Mouse (Mus musculus): ENCODE data around the gene Cox4i1.

Gene Cox4i1

DNA sequence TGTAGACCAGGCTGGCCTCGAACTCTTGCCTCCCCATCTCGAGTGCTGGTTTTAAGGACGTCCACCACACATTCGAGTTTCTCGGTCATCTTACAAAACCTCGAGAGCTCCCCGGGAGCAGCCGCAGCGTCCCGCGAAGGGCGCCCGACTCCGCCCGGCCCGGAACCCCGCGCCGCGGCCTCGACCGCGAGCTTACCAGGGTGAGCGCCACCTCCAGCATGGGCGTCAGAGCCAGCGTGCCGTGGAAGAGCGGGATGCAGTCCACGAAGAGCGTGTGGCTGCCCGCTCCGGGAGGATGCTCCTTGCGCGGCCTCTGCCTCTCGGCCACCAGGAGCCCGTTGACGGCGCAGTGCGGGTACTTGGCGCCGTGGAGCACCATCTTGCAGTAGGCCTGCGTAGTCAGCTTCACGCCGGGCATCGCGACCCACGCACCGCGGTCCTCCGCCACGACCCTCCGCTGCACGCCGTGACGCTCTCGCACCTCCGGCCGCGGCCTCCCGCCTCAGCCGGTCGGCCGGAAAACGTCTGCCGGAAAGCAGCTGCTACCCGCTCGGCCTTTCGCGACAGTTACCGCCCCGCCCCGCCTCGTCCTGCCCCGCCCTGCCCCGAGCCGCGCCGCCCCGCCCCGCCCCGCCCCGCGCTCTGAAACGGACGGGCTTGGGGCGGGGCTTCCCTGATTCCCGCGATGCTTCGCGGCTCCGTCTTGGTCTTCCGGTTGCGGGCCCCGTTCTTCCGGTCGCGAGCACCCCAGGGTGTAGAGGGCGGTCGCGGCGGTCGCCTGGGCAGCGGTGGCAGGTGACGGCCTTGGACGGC is at the start of gene Cox4i1, which contains the start of gene Gm27021:
Cox4i1 (plus strand) TSS at position 662 of the 813 bp plus-strand sequence.
Gm27021 (minus strand) TSS at position 519 of the 813 bp plus-strand sequence.
- DNase-seq (ENCODE audit: low read depth, low spot score): peak; percentile 77

DNA sequence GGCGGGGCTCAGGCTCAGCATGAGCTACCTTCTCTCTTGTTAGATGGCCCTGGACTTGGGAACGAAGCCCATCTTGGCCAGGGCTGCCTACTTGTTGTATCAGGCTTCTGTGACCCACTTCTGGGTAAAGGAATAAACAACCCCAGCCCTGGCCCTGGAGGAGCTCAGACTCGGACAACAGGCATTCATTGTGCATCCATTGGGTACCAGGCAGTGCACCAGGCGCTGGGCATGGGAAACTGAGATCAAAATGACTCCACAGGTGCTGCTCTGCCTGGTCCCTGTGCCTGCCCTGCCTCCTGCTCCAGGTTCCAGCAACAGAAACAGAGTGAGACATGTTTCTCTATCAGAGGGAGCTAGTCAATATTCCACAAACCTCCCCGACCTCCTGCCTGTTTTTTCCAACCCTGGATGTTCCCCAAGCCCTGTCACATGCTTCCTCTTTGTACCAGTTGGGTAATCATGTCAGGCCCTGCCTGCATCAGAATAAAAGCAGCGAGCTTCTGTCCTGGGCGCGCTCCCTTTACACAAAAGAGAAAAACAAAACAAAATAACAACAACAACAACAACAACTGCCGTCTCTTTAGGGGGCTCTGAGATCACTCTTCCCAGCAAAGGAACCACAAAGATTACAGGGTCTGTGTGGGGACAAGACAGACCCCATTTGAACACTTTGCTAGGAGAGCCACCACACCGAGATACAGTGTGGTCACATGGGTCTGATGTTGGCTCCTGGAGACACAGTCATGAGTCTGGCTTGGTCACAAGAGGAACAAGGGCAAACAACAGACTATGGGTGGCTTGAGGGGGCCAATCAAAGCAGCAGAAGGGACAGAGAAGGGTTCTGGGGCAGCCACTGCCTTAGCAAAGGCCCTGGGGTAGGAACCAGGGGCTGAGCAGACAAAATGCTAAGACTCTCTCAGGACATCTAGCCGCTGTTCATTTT is 48.5 kb upstream of the Cox4i1 start:
- DNase-seq (ENCODE audit: low read depth, low spot score): no peak

DNA sequence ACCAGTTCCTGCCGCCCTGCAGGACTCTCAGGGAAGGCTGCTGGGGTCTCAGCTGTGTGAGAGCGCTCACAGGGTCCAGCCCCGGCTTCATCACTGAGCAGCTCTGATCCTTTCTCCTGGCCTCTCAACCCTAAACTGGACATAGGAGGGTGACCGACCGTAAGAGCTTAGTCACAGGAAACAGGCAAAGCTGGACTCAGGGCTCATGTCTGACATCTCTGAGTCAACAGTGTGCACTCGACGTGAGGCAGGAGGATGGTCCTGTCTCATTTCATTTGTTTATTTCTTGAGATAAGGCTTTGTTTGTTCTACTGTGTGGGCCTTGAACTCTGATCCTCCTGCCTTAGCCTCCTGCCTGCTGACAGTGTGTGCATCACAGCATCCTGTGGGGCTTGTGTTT is 47.6 kb upstream of the Cox4i1 start:
- DNase-seq (ENCODE audit: low read depth, low spot score): no peak

DNA sequence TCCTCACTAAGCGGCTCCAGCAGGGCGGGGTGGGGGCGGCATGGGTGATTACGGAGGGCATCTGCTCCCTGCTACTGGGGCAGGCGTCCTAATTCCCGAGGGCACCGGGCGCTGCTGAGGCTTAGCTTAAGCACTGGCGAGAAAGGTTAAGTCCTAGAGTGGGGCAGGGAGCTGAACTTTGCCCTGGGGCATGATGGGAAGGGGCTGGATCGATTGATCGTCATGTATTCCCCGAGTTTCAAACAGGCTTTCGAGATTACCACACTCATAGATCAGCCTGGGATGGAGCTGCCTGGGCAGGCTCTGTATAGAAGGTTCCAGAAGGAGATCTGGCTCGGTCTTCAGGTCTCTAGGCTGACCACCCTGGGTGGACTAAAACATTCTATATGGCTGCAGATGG is 45.9 kb upstream of the Cox4i1 start:
- DNase-seq (ENCODE audit: low read depth, low spot score): no peak

DNA sequence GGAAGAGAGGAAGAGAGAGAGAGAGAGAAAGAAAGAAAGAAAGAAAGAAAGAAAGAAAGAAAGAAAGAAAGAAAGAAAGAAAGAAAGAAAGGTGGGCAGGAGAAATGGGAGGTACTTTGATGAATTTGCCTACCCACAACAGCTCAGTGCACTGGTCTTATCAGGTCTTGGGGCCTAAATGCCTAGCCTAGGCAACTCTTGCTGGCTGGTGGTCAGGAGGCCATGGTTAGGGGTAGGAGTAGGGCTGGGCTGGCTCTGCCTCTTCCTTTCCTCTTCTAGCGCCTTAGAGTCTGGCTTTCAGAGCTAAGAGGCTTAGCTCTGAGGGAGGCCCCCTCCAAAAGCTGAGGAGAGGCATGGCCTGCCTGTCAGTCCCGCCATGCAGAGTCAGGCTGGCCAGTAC is 44.4 kb upstream of the Cox4i1 start:
- no peak for DNase-seq (ENCODE audit: low read depth, low spot score)

DNA sequence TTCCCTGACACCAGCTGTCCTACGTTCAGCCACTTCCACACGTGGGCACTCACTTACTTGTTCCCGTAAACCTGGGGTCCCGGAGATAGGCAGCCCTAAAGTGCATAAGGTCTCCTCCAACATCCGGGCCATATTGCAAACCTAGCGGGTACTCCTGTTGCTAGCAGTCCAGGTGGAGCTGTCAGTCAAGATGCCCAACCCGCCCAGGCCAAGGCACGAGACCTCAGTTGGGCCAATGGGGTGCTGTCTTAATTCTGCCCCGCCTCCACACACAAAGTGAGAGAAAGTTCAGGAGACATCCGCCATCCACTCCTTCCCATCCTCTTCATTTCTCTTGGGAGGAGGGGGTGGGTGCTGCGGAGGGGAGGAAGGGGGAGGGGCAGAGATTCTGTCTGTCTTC is 41.6 kb upstream of the Cox4i1 start:
- DNase-seq (ENCODE audit: low read depth, low spot score): peak; percentile 81

DNA sequence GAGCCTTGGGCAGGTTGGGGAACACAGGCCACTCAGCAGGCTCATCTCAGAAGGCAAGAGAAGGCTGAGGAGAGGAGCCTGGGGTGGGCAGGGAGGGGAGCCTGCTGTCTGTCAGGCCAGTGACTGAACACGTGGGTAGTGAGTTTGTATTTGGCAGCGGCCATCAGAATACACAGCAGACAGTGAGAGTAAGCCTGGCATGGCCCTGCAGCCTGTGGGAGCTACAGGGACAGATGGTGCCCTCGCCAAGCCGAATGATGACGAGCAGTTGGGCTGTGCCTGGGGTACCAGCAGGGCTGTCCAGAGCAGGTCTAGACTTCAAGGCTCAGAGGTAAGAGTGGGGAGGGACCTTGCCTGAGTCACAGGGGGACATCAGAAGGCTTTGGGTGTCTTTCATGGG is 40.7 kb upstream of the Cox4i1 start:
- no peak for DNase-seq (ENCODE audit: low read depth, low spot score)

DNA sequence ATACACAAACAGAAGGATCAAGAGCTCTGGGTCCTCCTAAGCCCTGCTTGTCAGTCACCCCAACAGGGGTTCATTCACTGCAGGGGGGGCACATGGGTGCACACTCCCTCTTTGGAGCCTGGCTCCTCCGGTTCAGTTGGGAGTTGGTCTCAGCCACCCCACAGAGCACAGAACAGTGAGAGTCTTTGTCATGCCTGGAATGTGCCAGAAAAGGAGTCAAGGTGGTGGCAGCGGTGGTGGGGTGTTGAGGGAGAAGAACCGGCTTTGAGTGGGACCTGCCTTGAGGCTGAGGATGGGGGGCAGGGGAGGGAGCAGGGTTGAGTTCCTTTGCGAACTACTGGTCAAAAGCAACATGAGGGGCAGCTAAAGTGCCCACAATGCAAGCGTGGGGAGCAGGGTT is 38.0 kb upstream of the Cox4i1 start:
- DNase-seq (ENCODE audit: low read depth, low spot score): no peak

DNA sequence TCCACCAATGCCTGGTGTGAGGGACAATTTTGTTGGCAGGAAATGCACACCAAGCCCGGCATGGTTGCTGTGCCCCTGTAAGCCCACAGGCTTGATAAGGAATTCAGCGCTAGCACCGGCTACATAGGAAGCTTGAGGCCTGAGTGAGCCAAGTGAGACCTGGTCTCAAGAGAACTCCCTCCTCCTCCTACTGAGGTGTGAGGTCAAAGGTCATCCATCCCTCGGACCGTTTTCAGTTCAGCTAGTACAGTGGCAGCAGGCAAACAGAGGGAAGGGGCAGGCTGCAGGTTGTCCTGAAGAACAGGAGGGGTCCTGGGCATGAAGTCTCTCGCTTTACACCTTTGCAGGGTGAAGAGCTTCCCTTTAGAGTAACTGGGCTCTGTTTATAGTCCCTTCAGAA is 37.2 kb upstream of the Cox4i1 start:
- DNase-seq (ENCODE audit: low read depth, low spot score): no peak

DNA sequence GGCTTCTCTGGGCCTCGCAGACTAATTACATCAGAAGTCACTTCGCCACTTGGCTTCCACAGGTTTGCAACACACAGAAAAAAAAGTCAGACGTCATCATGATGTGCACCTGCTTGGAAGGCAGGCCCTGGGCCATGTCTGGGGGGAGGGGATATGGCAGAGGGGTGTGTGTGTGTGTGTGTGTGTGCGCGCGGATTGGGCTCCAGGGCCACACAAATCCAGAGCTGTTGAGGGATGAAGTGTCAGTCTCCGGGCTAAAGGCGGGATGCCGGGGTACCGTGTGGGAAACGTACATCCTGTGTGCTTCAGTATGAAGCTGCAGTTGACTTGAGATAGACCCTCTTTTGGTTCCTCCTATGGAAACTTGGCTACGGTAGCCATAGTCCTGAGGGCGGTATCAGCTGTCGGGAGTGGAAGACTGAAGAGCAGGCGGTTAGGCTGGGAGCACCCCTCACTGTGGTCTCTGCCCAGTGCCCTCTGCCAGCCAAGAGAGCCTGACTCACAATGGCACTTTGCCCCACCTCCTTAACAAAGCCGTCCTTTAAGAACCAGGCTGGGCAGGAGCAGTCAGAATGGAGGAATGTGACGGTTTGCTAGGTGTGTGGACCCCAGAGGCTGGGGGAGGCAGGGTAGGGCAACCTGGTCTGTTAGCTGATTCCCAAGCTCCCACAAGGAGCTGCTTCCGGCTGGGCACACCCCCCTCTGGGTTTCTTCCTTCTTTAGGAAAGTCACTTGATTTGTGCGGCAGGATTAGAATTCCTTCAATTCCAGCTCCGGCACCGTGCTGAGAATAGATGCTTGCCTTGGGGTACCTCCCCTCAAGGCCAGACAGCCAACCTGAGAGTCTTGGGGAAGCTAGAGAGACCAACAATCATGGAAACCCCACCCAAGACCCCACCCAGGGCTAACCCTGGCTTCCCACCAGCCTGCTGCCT is 36.3 kb upstream of the Cox4i1 start:
- DNase-seq (ENCODE audit: low read depth, low spot score): no peak

DNA sequence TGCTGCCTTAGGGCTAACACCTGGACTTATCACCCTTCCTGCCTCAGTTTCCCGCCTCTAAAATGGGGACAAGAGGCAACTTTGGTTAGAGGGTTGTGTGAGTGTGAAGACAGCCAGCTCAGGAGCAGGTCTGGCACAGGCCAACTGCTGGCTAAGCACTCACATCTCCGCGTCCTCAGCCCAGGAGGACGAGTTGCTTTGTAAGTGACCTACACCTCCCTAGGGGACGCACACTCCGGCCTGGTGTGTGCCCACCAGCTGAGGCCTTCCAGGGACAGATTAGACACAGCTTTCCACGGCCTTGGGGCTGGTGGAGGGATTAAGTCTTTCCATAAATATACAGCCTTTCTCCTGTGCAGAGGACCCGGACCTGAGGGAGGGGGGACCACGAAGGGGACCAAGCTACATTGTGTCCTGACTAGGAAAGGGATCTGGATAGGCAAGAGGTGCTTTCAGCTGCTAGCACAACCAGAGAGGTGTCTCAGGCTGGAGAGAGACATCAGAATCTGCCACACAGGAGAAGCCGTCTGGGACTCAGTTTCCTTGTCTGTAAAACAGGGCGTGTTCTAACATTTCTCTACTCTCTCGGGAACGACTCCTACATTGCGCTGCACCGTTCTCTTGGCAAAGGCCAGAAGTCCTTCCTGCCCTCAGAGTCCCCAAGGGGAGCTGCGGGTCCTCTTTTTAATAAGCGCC is 34.9 kb upstream of the Cox4i1 start:
- no peak for DNase-seq (ENCODE audit: low read depth, low spot score)

DNA sequence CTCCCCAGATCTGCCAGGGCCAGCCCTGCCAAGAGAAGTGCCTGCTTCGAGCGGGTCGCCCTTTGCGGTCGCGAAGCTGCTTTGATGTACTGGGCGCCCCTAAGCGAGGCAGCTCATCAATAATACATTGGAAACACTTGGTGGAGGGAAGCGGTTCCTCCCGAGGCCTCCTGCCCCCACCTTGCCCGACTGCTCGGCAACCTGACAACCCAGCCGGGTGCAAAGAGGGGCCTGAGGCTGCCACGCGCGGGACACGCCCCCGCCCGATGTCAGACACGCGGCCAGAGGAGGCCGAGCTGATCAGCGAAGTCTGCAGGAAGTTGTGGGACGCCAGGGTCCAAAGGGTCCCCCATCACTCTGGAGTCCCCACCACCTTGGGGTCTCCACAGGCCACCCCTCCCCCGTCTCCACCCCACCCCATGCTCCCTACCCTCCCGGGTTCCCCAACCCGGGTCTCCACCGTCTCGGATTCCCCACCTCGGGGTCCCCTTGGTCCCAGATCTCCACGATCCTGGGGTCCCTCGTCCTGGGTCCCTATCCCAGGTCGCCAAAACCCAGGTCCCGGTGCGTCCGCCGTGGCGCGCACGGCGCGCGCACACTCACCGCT is 34.3 kb upstream of the Cox4i1 start:
- DNase-seq (ENCODE audit: low read depth, low spot score): no peak

DNA sequence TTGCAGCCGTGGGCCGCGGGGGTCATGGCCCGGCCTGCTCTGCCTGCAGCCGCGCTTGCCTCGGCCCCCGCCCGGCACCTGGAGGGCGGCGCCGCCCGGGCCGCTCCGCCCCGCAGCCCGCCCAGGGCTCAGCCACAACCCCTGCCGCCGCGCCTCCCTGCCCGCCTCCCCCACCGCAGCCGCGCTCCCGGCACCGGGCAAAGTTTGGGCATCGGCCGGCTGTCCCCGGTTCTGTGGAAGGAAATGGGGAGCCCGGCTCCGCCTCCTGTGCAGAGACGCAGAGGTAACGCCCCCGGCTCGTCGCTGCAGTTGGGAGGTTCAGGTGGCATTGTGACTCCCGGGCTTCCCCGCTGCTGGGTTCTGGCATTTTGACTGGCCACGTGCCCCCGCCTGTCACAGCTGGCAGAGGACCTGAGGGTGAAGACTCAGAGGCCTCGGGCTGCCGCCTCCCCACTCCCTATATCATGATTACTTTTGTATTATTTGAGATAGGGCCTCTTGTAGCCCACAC is 33.6 kb upstream of the Cox4i1 start:
- no peak for DNase-seq (ENCODE audit: low read depth, low spot score)

DNA sequence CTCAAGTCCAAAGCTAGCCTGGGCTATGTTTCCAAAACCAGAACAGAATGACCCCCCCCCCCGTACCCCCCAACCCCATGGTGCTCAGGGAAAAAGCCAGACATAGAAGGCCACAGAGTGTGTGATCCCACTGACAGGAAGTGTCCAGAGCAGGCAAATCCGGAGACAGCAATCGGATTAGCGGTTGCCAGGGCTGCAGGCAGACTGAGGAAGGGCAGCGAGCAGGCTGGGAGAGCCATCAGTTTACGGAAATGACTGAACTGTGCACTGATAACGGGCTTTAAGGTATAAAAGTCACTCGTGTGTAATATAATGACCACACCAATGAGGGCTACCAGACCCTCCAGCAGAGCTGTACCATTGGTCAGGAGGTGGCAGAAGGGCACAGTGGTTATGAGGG is 26.8 kb upstream of the Cox4i1 start:
- no peak for DNase-seq (ENCODE audit: low read depth, low spot score)

DNA sequence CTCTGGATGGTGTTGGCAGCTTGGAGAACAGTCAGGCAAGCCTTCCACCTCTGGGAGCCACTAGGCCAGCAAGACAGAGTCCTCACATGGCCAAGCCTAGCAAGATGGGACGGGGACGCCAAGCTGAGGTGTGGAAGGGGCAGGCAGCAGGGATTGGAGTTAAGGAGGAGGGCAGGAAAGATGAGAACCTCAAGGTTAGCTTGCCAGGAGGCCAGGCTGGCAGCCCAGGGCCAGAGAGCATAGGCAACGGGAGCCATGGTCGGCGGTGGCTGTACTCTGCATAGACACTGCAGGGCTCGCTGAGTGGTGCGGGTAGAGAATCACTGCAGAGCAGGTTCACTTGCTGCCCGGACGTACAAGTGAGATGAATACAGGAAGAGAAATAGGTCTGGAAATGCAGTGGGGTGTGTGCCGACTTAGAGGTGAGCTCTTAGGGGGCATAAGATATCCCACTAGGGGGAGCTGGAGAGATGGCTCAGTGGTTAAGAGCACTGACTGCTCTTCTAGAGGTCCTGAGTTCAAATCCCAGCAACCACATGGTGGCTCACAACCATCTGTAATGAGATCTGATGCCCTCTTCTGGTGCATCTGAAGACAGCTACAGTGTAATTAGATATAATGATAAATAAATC is 25.9 kb upstream of the Cox4i1 start:
- DNase-seq (ENCODE audit: low read depth, low spot score): no peak

DNA sequence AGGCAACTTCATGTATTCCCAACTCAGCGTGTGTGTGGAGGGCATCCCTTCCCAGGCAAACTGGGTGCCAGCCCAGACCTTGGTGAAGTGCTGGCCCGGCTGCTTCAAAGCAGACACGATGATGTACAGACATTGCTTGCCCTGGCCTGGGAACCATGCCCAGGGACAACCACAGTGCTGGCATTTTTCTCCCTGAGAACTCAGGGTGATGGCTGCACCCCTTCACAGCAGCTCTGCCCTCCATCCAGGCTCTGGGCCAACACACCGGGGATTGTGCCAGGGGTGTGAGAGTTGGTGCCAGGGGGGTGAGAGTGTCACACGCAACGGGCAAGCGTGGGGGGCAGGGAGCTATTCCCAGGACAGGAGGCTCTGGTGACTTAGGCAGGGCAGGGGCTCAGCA is 23.4 kb upstream of the Cox4i1 start:
- no peak for DNase-seq (ENCODE audit: low read depth, low spot score)

DNA sequence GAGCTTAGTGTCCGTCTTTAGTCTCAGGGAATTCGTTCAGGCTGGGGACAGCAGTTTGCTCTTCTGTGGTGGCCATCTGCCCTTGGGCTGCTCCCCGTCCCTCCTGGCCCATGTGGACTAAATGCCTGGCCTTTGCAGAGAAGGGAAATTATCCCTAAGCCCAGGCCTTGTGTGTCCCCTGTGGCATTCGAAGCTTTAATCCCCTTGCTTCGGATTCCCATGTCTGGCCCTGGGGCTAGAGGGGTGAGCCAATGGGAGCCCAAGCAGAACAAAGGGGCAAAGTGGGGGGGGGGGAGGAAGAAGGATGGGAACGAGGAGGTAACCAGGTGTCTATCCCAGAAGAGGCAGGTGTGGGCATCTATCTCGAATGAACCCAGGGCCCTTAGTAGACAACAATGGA is 20.5 kb upstream of the Cox4i1 start, which contains the start of gene 1190005I06Rik:
1190005I06Rik (minus strand) TSS at position 101 of the 400 bp plus-strand sequence.
- DNase-seq (ENCODE audit: low read depth, low spot score): no peak

DNA sequence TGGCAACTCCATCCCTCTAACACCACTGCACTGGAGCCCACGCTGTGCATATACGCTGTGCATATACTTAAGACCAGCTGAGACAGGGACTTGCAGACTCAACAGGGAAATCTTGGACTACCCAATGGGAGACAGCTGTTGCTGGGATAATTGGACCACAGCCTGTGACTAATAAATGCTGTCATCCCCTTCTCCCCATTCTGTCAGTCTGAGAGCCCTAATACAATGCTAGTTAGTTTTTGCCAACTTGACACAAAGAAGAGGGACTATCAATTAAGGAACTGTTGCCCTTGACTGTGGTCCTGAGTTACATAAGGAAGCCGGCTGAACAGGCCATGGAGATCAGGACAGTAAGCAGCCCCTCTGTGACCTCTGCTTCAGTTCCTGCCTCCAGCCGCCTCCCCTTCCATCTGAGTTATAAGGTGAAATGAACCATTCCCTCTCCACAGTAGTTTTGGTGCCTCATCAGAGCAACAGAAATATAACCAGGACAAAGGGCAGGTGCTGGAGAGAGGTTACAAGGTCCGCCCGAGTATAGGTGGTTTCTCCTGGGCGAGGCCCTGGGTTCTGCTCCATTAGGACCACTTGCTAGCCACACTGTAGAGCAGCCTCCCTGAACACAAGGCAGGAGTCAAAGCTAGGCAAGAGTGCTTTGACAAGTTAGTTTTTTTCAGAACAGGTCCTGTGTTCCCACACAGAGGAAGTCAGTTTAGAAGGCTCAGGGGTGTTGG is 11.5 kb upstream of the Cox4i1 start:
- no peak for DNase-seq (ENCODE audit: low read depth, low spot score)

DNA sequence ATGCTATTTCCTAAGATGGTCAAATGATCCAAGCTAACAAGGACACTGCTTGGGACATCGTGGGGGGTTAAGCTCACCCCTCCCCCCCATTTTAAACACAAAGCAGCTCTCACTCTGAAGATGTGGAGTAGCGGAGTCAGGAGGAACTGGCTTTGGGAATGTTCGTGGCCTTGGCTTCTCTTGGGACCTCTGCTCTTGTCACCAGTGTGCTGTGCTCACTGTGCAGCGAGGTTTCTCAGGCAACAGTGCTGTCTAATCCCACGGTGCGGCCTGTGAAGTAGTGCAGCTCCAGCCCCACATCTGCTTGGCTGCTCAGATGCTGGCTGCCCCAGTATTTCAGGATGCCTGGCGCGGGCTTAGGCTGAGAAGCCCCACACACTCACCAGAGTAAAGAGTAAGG is 10.6 kb upstream of the Cox4i1 start:
- DNase-seq (ENCODE audit: low read depth, low spot score): no peak
